Comparison of ENCODE assay signal across 27 mouse cellular contexts in the genomic region with DNA sequence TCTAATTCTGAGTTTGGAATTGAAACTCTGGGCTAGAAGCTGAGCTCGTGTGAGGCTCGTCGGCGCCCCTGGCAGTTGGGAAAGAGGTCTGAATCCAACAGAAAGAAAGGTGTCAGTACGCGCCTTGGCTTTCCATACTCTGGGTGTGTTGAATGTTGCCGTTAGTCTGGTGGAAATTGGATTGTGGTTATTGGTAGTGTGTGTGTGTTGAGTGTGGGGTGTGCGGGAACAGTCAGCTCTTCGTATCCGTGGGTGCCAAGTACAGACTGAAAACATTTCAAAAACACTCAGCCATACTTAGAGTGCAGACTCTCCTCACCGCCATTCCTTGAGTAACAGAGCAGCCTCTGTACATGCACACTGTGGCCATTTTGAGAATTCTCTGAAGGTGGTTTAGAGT.
"Had no signal": no experiment of that assay in that cellular context is flagged by ENCODE, and none has a peak within 500 bp of the region (broad histone marks: within the 10 kb centered on the region; RNA-seq: fewer than 3 reads in every experiment).

No protein-coding gene starts in this region.

- H3K27me3 ChIP-seq: heart, embryonic 12.5 days; hindbrain, embryonic 12.5 days; intestine, embryonic 15.5 days; limb, embryonic 13.5 days; limb, embryonic 15.5 days; liver, embryonic 12.5 days had no signal

- H3K4me3 ChIP-seq: gastrocnemius, adult 2 months; heart, embryonic 10.5 days; heart, embryonic 12.5 days; hindbrain, embryonic 10.5 days; hindbrain, embryonic 12.5 days; intestine, embryonic 15.5 days; layer of hippocampus, adult 2 months; limb, embryonic 13.5 days; limb, embryonic 15.5 days; liver, embryonic 12.5 days had no signal

- DNase-seq: gastrocnemius, adult 2 months; gastrocnemius, postnatal 10 days; gastrocnemius, postnatal 25 days; heart, adult 18-20 months; heart, postnatal 10 days; heart, postnatal 4 days; kidney, adult 18-20 months; kidney, adult 8-10 months; kidney, postnatal 10 days; kidney, postnatal 25 days; kidney, postnatal 4 days; layer of hippocampus, postnatal 36 days; left cerebral cortex, postnatal 4 days had no signal

- H3K4me2 ChIP-seq: heart, embryonic 12.5 days; hindbrain, embryonic 12.5 days; hindbrain, embryonic 14.5 days; intestine, embryonic 15.5 days; limb, embryonic 13.5 days; limb, embryonic 15.5 days; liver, embryonic 12.5 days had no signal

- H3K9ac ChIP-seq: heart, embryonic 12.5 days; hindbrain, embryonic 12.5 days; hindbrain, embryonic 14.5 days; intestine, embryonic 15.5 days; limb, embryonic 13.5 days; limb, embryonic 15.5 days; liver, embryonic 12.5 days; liver, embryonic 14.5 days had no signal

- ATAC-seq: hindbrain, embryonic 16.5 days; inflammation-experienced regulatory T-cells, adult 6 months; intestine, embryonic 15.5 days; intestine, postnatal 0 days; liver, embryonic 12.5 days had no signal

- H3K4me1 ChIP-seq: heart, embryonic 10.5 days; heart, embryonic 12.5 days; hindbrain, embryonic 10.5 days; hindbrain, embryonic 12.5 days; intestine, embryonic 15.5 days; limb, embryonic 13.5 days; limb, embryonic 15.5 days; liver, embryonic 12.5 days had no signal

- H3K9me3 ChIP-seq: heart, embryonic 10.5 days; heart, embryonic 12.5 days; hindbrain, embryonic 10.5 days; hindbrain, embryonic 12.5 days; intestine, embryonic 15.5 days; limb, embryonic 13.5 days; limb, embryonic 15.5 days; liver, embryonic 12.5 days had no signal

- H3K27ac ChIP-seq: gastrocnemius, adult 2 months; heart, embryonic 10.5 days; hindbrain, embryonic 10.5 days; hindbrain, embryonic 12.5 days; hindbrain, embryonic 14.5 days; intestine, embryonic 15.5 days; layer of hippocampus, adult 2 months; limb, embryonic 13.5 days; limb, embryonic 15.5 days; liver, embryonic 12.5 days; liver, embryonic 14.5 days had no signal

- H3K36me3 ChIP-seq: heart, embryonic 10.5 days; heart, embryonic 12.5 days; hindbrain, embryonic 10.5 days; hindbrain, embryonic 12.5 days; intestine, embryonic 15.5 days; limb, embryonic 13.5 days; limb, embryonic 15.5 days; liver, embryonic 12.5 days had no signal
